Mouse (Mus musculus): ENCODE data around the gene Bzw2. TPM values are rescaled to one million over a fixed set of nuclear protein-coding genes. Genes with fewer than 3 reads are reported as not detected.
A peak's percentile ranks its signal among the peaks of the same experiment; 100 is the strongest.

Bzw2 gene
- polyA plus RNA-seq, 1 experiment from 2014 or later = 387 TPM

DNA sequence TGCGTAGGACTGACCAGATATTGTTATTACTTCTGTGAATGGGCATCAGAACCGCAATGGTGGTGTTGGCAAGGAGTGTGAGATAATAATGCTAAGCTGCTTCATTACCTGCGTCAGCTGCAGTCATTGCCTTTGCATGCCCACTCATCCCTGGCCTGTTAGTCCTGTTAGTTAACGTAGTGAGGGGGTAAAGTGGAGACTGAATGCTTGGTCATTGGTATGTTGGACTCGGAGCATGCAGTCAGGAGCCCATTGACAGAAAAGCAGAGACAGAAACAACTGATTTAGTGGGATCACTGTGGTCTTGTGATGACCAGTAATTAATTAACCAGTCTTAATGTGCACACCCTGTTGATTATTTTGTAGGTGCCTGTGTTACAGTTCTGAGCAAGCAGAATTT, 19.3 kb upstream of the Bzw2 start:
- Histone ChIP-seq H3K9me3 (replicated peaks; ENCODE audit: control insufficient read depth, low read length) (no peaks in the 10 kb centered on the region), H3K27ac (replicated peaks; ENCODE audit: low read depth, low read length) (no peak overlapping the region), H3K27me3 (ENCODE audit: control insufficient read depth, insufficient read depth, low read length) (no peaks in the 10 kb centered on the region), H3K4me1 (ENCODE audit: control insufficient read depth, insufficient read depth, low read length) (no peaks in the 10 kb centered on the region), H3K4me3 (ENCODE audit: low read depth, low read length) (no peak overlapping the region), H3K9ac (replicated peaks; ENCODE audit: low read length) (no peak overlapping the region), H3K4me2 (ENCODE audit: low read depth, low read length) (no peak overlapping the region), H3K36me3 (replicated peaks; ENCODE audit: control insufficient read depth, insufficient read depth, low read depth, low read length) (no peaks in the 10 kb centered on the region; the same call in 1 of the 2 replicates)
- ATAC-seq (replicated peaks; ENCODE audit: insufficient number of reproducible peaks, low FRiP score, low TSS enrichment, low read depth) = no peak
- DNase-seq (ENCODE audit: low spot score) = no peak
- 94% methylated on average over 5 of the region's 5 CpGs for WGBS

DNA sequence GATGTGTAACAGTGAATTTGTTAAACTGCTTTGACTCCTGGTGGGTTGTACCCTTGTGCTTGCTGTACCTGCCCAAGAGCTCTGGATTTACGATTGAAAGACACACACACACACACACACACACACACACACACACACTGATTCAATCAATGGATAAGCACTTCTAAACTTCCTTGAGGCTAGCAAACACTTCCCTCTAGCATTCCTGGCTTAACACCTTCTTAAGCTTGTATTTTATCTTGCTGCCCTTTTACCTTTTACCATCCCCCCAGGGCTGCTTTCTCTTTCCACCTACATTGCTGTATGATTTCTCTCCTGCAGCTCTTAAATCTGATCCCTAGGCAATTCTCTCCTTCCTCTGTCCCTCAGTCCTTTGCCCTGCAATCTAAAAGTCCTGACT, 7.4 kb upstream of the Bzw2 start:
- ATAC-seq (replicated peaks; ENCODE audit: insufficient number of reproducible peaks, low FRiP score, low TSS enrichment, low read depth) = no peak
- H3K4me3 ChIP-seq (ENCODE audit: low read depth, low read length) = no peak overlapping the region
- H3K9ac ChIP-seq (replicated peaks; ENCODE audit: low read length) = no peak overlapping the region
- no peak for DNase-seq (ENCODE audit: low spot score)
- no peaks in the 10 kb centered on the region for H3K9me3 ChIP-seq (replicated peaks; ENCODE audit: control insufficient read depth, low read length)
- whole genome bisulfite sequencing = 18% methylated on average over 1 of the region's 1 CpGs
- H3K36me3 ChIP-seq (replicated peaks; ENCODE audit: control insufficient read depth, insufficient read depth, low read depth, low read length) = no peaks in the 10 kb centered on the region
- H3K27ac ChIP-seq (replicated peaks; ENCODE audit: low read depth, low read length) = no peak overlapping the region
- H3K4me2 ChIP-seq (ENCODE audit: low read depth, low read length) = no peak overlapping the region
- no peaks in the 10 kb centered on the region for H3K4me1 ChIP-seq (ENCODE audit: control insufficient read depth, insufficient read depth, low read length)
- no peaks in the 10 kb centered on the region for H3K27me3 ChIP-seq (ENCODE audit: control insufficient read depth, insufficient read depth, low read length)

DNA sequence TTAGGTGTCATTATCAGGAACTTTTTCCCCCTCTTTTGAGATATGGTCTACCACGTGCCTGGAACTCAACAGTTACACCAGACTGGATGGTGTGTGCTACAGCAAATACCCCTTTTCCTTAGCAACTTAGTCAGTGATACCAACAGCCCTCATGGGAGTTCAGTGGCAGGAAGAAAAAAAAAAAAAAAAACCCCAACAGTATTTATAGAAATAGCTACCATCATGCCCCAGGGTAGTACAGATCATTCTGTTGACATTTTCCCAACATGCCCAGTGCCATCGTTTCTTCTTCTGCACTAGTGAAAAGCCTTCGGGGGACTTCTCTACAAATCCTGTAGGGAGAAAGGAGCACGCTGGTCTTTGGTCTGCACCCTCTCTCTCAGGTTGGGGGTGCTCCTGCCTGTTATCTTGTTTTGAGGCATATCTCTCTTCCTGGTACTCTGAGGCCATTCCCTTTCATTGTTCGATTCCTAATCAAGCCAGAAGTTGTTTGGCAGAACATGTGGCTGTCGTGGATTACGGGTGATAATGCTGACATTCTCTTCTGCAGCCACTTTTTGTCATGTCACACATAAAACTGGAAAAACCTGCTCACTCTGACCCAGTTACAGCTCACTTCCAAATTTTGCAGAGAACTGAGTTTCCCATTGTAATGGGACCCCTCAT, 6.4 kb upstream of the Bzw2 start:
- H3K9ac ChIP-seq (replicated peaks; ENCODE audit: low read length) = no peak overlapping the region
- H3K4me1 ChIP-seq (ENCODE audit: control insufficient read depth, insufficient read depth, low read length) = no peaks in the 10 kb centered on the region
- no peaks in the 10 kb centered on the region for H3K27me3 ChIP-seq (ENCODE audit: control insufficient read depth, insufficient read depth, low read length)
- no peaks in the 10 kb centered on the region for H3K9me3 ChIP-seq (replicated peaks; ENCODE audit: control insufficient read depth, low read length)
- H3K4me2 ChIP-seq (ENCODE audit: low read depth, low read length) = no peak overlapping the region
- no peak for ATAC-seq (replicated peaks; ENCODE audit: insufficient number of reproducible peaks, low FRiP score, low TSS enrichment, low read depth)
- 70% methylated on average over 7 of the region's 7 CpGs for WGBS
- H3K36me3 ChIP-seq (replicated peaks; ENCODE audit: control insufficient read depth, insufficient read depth, low read depth, low read length) = no peaks in the 10 kb centered on the region
- no peak overlapping the region for H3K4me3 ChIP-seq (ENCODE audit: low read depth, low read length)
- no peak overlapping the region for H3K27ac ChIP-seq (replicated peaks; ENCODE audit: low read depth, low read length)
- no peak for DNase-seq (ENCODE audit: low spot score)

DNA sequence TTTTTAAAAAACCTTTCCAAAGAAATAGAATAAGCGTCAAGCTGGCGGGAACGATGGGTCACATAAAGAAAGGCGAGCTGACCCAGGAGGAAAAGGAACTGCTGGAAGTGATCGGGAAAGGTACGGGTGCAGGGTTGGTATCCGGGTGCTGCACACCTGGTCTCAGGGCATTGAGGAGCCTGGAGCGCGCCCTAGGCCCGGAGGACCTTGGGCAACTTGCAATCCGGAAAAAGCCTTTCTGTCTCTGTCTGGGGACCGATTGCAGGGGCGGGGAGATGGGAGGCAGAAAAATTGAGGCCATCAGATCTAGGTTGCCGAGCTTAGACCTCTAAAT, 609 bp downstream of the Bzw2 start:
- Histone ChIP-seq H3K27ac (replicated peaks; ENCODE audit: low read depth, low read length) (peak overlapping the region; percentile 75), H3K9me3 (replicated peaks; ENCODE audit: control insufficient read depth, low read length) (no peaks in the 10 kb centered on the region), H3K36me3 (replicated peaks; ENCODE audit: control insufficient read depth, insufficient read depth, low read depth, low read length) (no peaks in the 10 kb centered on the region), H3K4me2 (ENCODE audit: low read depth, low read length) (peak overlapping the region; percentile 74), H3K27me3 (ENCODE audit: control insufficient read depth, insufficient read depth, low read length) (no peaks in the 10 kb centered on the region), H3K4me3 (ENCODE audit: low read depth, low read length) (peak overlapping the region; percentile 79), H3K4me1 (ENCODE audit: control insufficient read depth, insufficient read depth, low read length) (no peaks in the 10 kb centered on the region), H3K9ac (replicated peaks; ENCODE audit: low read length) (peak overlapping the region; percentile 67)
- ATAC-seq (replicated peaks; ENCODE audit: insufficient number of reproducible peaks, low FRiP score, low TSS enrichment, low read depth) (peak; percentile 53), DNase-seq (ENCODE audit: low spot score) (no peak)
- WGBS = under 1% methylated on average over 14 of the region's 14 CpGs

DNA sequence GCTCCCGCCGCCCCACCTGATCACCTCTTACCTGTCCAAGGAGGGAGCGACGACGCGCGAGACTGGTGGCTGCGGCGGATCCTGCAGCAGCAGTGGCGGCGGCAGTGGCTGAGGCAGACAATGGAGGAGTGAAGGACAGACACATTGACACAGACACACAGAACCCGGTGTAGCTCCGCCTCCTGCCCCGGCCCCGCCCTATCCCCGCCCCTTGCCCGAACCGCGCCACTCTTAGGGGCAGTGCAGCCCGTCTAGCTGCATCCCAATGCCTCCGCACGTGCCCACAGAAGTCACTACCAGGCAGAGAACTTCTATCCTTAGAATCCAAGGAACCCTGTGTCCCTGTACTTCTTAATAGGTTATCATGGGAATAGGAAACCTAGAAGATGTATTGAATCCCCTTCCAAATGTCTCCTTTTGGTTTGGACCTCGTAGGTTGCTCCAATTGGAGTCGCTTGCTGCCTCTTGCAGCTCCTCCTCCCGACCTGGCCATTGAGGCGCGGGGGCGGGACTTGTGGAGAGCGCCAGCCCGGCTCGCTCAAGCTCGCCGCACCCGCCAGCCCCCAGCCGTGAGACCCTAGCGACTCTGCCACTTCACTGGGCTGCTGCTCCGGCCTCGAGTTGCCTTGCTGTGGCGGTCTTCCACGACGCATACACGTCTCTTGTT, 1.1 kb downstream of the Bzw2 start, which contains the start of gene Ankmy2:
Ankmy2 (plus strand) TSS at position 478 of the 667 bp plus-strand sequence.
- peak within 1 kb of the TSS; percentile 67 for H3K9ac ChIP-seq (replicated peaks; ENCODE audit: low read length)
- under 1% methylated on average over 42 of the region's 42 CpGs for WGBS
- no peaks in the 10 kb centered on the region for H3K27me3 ChIP-seq (ENCODE audit: control insufficient read depth, insufficient read depth, low read length)
- no peaks in the 10 kb centered on the region for H3K36me3 ChIP-seq (replicated peaks; ENCODE audit: control insufficient read depth, insufficient read depth, low read depth, low read length)
- peak within 1 kb of the TSS; percentile 75 for H3K27ac ChIP-seq (replicated peaks; ENCODE audit: low read depth, low read length)
- H3K4me1 ChIP-seq (ENCODE audit: control insufficient read depth, insufficient read depth, low read length) = no peaks in the 10 kb centered on the region
- peak within 1 kb of the TSS; percentile 74 for H3K4me2 ChIP-seq (ENCODE audit: low read depth, low read length)
- peak within 1 kb of the TSS; percentile 79 for H3K4me3 ChIP-seq (ENCODE audit: low read depth, low read length)
- DNase-seq (ENCODE audit: low spot score) (peak; percentile 97), ATAC-seq (replicated peaks; ENCODE audit: insufficient number of reproducible peaks, low FRiP score, low TSS enrichment, low read depth) (peak; percentile 97)
- no peaks in the 10 kb centered on the region for H3K9me3 ChIP-seq (replicated peaks; ENCODE audit: control insufficient read depth, low read length)

DNA sequence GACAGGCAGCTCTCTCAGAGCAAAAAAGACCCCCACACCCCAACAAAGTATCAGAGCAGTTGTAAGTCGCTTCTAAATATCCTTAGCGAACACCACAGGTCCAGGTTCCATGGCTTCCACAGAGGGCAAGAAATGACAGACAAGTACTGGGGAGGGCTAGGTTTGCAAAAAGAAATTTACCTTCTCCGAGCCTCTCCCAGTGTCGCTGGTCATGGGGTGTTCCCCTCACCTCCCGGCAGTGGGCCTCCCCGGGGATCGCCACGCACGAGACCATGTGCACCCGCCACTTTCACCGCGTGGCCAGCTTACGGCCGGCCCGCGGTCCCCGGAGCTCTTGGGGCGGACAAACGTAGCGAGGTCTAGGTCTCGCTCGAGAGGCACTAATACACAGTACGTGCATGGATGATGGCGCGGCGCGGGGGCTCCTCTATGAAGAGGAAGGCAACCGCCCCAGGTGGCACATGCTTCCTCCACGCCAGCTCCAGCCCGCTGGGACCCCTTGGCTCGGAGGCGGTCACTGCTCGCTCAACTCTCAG, 1.7 kb downstream of the Bzw2 start:
- H3K4me3 ChIP-seq (ENCODE audit: low read depth, low read length) = peak overlapping the region; percentile 79
- ATAC-seq (replicated peaks; ENCODE audit: insufficient number of reproducible peaks, low FRiP score, low TSS enrichment, low read depth) (no peak; the same call in 1 of the 2 replicates), DNase-seq (ENCODE audit: low spot score) (no peak)
- H3K27me3 ChIP-seq (ENCODE audit: control insufficient read depth, insufficient read depth, low read length) = no peaks in the 10 kb centered on the region
- H3K4me2 ChIP-seq (ENCODE audit: low read depth, low read length) = peak overlapping the region; percentile 74
- no peaks in the 10 kb centered on the region for H3K4me1 ChIP-seq (ENCODE audit: control insufficient read depth, insufficient read depth, low read length)
- H3K9me3 ChIP-seq (replicated peaks; ENCODE audit: control insufficient read depth, low read length) = no peaks in the 10 kb centered on the region
- H3K36me3 ChIP-seq (replicated peaks; ENCODE audit: control insufficient read depth, insufficient read depth, low read depth, low read length) = no peaks in the 10 kb centered on the region
- no peak overlapping the region; the same call in 1 of the 2 replicates for H3K27ac ChIP-seq (replicated peaks; ENCODE audit: low read depth, low read length)
- H3K9ac ChIP-seq (replicated peaks; ENCODE audit: low read length) = peak overlapping the region; percentile 67
- 0% methylated on average over 31 of the region's 33 CpGs for WGBS

DNA sequence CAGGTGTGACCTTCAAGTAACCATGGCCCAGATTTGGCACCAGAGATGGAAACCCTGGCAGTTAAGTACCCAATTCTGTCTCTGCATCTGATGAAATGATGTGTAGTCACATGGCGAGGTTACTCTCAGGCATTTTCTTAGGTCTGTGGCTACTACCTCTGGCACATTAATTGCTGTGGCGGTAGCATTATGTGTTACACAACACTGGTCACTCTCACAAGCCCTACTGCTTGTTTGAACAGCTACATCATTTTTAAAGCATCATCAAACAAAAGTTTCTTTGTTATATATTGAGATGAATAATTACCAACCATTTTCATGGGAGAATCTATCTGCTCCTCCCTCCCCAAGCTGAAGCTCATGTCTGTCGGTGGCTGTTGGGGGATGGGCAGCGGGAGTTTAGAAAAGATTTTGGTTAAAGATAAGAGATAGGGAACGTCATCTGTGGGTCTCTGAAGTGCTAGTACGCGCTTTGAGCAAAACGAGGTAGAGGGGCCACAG, 2.7 kb downstream of the Bzw2 start:
- Histone ChIP-seq H3K9me3 (replicated peaks; ENCODE audit: control insufficient read depth, low read length) (no peaks in the 10 kb centered on the region), H3K4me3 (ENCODE audit: low read depth, low read length) (peak overlapping the region; percentile 79), H3K4me2 (ENCODE audit: low read depth, low read length) (peak overlapping the region; percentile 74), H3K27me3 (ENCODE audit: control insufficient read depth, insufficient read depth, low read length) (no peaks in the 10 kb centered on the region), H3K4me1 (ENCODE audit: control insufficient read depth, insufficient read depth, low read length) (no peaks in the 10 kb centered on the region), H3K27ac (replicated peaks; ENCODE audit: low read depth, low read length) (no peak overlapping the region), H3K36me3 (replicated peaks; ENCODE audit: control insufficient read depth, insufficient read depth, low read depth, low read length) (no peaks in the 10 kb centered on the region), H3K9ac (replicated peaks; ENCODE audit: low read length) (peak overlapping the region; percentile 67)
- DNase-seq (ENCODE audit: low spot score) (peak; percentile 36), ATAC-seq (replicated peaks; ENCODE audit: insufficient number of reproducible peaks, low FRiP score, low TSS enrichment, low read depth) (no peak)
- WGBS = 13% methylated on average over 8 of the region's 8 CpGs

DNA sequence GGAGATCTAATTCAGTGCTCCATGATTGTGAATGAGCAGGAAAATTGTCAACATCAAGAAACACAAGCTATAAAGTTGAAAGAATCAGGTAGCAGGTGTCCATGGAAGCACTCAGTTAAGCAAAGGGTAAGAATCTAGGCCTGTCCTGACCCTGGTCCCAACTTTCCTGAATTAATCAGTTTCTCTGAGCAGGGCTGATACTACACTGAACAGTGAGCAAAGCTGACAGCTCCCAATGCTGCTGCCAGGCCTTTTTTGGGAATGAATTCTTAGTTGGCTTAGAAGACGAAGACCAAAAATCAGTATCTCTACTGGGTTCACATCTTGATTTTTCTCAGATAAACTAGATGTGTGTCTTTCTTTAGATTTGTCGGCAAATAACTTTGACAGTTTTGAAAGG, 7.1 kb downstream of the Bzw2 start:
- no peaks in the 10 kb centered on the region for H3K27me3 ChIP-seq (ENCODE audit: control insufficient read depth, insufficient read depth, low read length)
- WGBS = 89% methylated on average over 2 of the region's 2 CpGs
- H3K4me1 ChIP-seq (ENCODE audit: control insufficient read depth, insufficient read depth, low read length) = no peaks in the 10 kb centered on the region
- H3K9ac ChIP-seq (replicated peaks; ENCODE audit: low read length) = no peak overlapping the region
- no peak overlapping the region for H3K4me2 ChIP-seq (ENCODE audit: low read depth, low read length)
- no peak for DNase-seq (ENCODE audit: low spot score)
- no peaks in the 10 kb centered on the region for H3K9me3 ChIP-seq (replicated peaks; ENCODE audit: control insufficient read depth, low read length)
- no peak overlapping the region for H3K27ac ChIP-seq (replicated peaks; ENCODE audit: low read depth, low read length)
- no peak for ATAC-seq (replicated peaks; ENCODE audit: insufficient number of reproducible peaks, low FRiP score, low TSS enrichment, low read depth)
- no peaks in the 10 kb centered on the region for H3K36me3 ChIP-seq (replicated peaks; ENCODE audit: control insufficient read depth, insufficient read depth, low read depth, low read length)
- no peak overlapping the region for H3K4me3 ChIP-seq (ENCODE audit: low read depth, low read length)
